Mouse (Mus musculus) lung, adult 2 months (tissue): ENCODE data around the gene C130026I21Rik.
"Not testable (repeated sequence)": the region's sequence is repeated elsewhere in the genome, so short reads cannot be mapped to it uniquely, and the experiment has no call there.

Experiments
- CTCF ChIP-seq: fragments of 200-500 bp; IDR thresholded peaks from 2 replicates; pipeline ENCODE4 v1.5.1; 2011; ENCODE audit warnings: mild to moderate bottlenecking, low read length, control low read depth; ENCODE audit not compliant: insufficient read depth
- POLR2A ChIP-seq: fragments of 200-500 bp; IDR thresholded peaks from 2 replicates; pipeline ENCODE4 v1.6.1; 2011; ENCODE audit warnings: low read depth, mild to moderate bottlenecking, control low read depth, low read length, borderline replicate concordance; ENCODE audit errors: extremely low read depth

DNA sequence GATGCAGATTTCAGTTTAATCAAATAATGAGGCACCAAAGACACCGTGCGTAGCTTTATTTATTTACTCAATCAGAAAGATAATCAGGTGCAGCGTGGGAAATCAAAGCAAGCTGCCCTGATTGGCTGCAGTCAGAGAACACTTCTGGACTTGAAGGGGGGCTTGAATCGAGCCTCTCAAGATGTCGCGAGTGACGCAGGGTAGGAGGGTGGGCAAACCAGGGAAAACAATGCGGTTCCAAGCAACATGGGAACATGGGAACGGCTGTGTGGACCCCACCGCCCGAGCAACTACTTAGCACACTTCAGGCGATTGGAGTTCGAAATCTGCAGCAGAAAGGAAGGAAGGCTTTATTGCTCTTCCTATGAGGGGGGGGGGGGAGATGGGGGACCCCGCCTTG, 240.2 kb downstream of the C130026I21Rik start:
- not testable (repeated sequence) for TF ChIP-seq CTCF, POLR2A
